Mouse (Mus musculus) stomach, embryonic 15.5 days (tissue): ENCODE measurements around the gene Grap. TPM values are rescaled to one million over a fixed set of nuclear protein-coding genes. Genes with fewer than 3 reads are reported as not detected.

Experiments used
- ATAC-seq: fragments of 200-750 bp; cut with Nextera tagmentation; 2 replicates; pipeline ENCODE4 v1.8.0; 2017; ENCODE audit warnings: low read depth, moderate number of reproducible peaks, moderate TSS enrichment; ENCODE audit not compliant: insufficient read depth, low FRiP score
- H3K27ac ChIP-seq: fragments of 300-500 bp; sonication (generic); 2 replicates; pipeline ENCODE4 v1.5.1; 2015; ENCODE audit warnings: mild to moderate bottlenecking, inconsistent platforms
- H3K27me3 ChIP-seq: fragments of 300-500 bp; sonication (generic); replicated peaks from 2 replicates; pipeline ENCODE4 v1.6.1; 2015; ENCODE audit warnings: inconsistent platforms
- H3K36me3 ChIP-seq: fragments of 300-500 bp; sonication (generic); 2 replicates; pipeline ENCODE4 v1.6.1; 2015; ENCODE audit warnings: inconsistent platforms
- H3K4me1 ChIP-seq: fragments of 300-500 bp; sonication (generic); 2 replicates; pipeline ENCODE4 v1.6.1; 2015; ENCODE audit warnings: inconsistent platforms
- H3K4me2 ChIP-seq: fragments of 300-500 bp; sonication (generic); 2 replicates; pipeline ENCODE4 v1.6.1; 2015; ENCODE audit warnings: mild to moderate bottlenecking, inconsistent platforms
- H3K4me3 ChIP-seq: fragments of 300-500 bp; sonication (generic); replicated peaks from 2 replicates; pipeline ENCODE4 v1.5.1; 2015; ENCODE audit warnings: inconsistent platforms
- H3K9ac ChIP-seq: fragments of 300-500 bp; sonication (generic); 2 replicates; pipeline ENCODE4 v1.6.1; 2015; ENCODE audit warnings: inconsistent platforms
- H3K9me3 ChIP-seq: fragments of 300-500 bp; sonication (generic); 2 replicates; pipeline ENCODE4 v1.6.1; 2016; ENCODE audit warnings: inconsistent platforms
- WGBS: fragments of 180-500 bp; shearing (Covaris S2); methylation state at CpG from one replicate; pipeline ENCODE4 v1.1.7; 2015; 5-methylcytosine and 5-hydroxymethylcytosine counted together
- polyA plus RNA-seq: library from polyadenylated mRNA; unstranded; fragments of >200 nt; fragmentation: Nextera tagmentation; extraction: Ambion mirVana; gene quantifications from 2 replicates; pipeline ENCODE4 v1.2.1, GENCODE M21; 2015

Gene Grap
- polyA plus RNA-seq, 1 experiment from 2014 or later, result 8.8 TPM

DNA sequence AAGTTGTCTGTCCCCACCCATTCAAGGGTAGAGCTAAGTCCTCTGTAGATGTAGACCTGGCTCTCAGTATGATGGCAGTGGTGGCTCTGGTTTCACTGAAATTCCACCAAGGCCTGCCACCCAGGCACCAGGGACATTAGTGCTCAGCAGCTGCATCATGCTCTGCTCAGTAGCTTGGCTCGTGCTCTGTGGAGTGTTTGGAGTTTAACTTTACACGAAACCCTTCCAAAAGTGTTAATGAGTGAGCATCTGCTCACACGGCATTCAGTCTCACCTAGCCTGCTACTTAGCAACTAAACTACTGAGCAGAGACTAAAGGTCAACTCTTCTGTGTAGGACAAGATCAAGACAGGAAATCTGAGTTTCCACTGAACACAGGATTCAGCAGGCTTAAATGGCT, 67.6 kb downstream of the Grap start, which contains the start of gene Slc5a10:
Slc5a10 (minus strand) TSS at position 191 of the 400 bp plus-strand sequence.
- WGBS, result 78% methylated on average over 3 of the region's 3 CpGs
- H3K4me3 ChIP-seq, result no peak within 1 kb of the TSS
- H3K4me1 ChIP-seq, result no peaks in the 10 kb centered on the region
- no peaks in the 10 kb centered on the region for H3K36me3 ChIP-seq
- H3K27me3 ChIP-seq, result no peaks in the 10 kb centered on the region
- H3K9ac ChIP-seq, result no peak within 1 kb of the TSS
- no peaks in the 10 kb centered on the region for H3K9me3 ChIP-seq
- ATAC-seq, result no peak
- no peak within 1 kb of the TSS for H3K27ac ChIP-seq
- no peak within 1 kb of the TSS for H3K4me2 ChIP-seq

DNA sequence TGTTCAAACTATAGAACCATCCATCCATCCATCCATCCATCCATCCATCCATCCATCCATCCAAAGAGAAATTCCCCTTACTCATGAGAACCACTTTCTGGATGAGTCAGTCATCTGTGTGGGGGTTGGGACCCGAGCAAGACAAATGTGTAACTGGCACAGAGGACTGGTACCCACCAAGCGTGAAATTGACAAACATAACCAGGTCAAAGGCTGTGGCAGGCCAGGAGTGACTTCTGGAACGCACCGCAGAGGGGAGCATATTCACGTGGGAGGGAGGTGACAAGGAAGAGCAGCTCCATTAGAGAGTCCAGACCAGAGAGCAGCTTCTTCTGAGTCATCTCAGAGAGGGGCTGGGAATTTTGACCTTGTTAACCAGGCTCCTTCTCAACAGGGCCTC, 69.0 kb downstream of the Grap start:
- H3K4me1 ChIP-seq, result no peaks in the 10 kb centered on the region
- H3K27ac ChIP-seq, result no peak overlapping the region
- H3K9me3 ChIP-seq, result no peaks in the 10 kb centered on the region
- no peaks in the 10 kb centered on the region for H3K36me3 ChIP-seq
- WGBS, result 76% methylated on average over 5 of the region's 5 CpGs
- H3K4me3 ChIP-seq, result no peak overlapping the region
- no peak overlapping the region for H3K9ac ChIP-seq
- no peaks in the 10 kb centered on the region for H3K27me3 ChIP-seq
- ATAC-seq, result no peak
- H3K4me2 ChIP-seq, result no peak overlapping the region

Other genes with a start within 250 kb of the Grap start
- 3.0 and 3.2 TPM in 2 replicates for gene Rnf112, start 199.1 kb upstream of the Grap start, polyA plus RNA-seq
- 316 and 323 TPM in 2 replicates for gene Mfap4, start 167.8 kb upstream of the Grap start, polyA plus RNA-seq
- gene Mapk7, start 158.9 kb upstream of the Grap start, polyA plus RNA-seq, result 47.1 and 50.8 TPM in 2 replicates
- gene B9d1, start 148.1 kb upstream of the Grap start, polyA plus RNA-seq, result 26.5 and 27.9 TPM in 2 replicates
- gene Epn2, start 73.6 kb upstream of the Grap start, polyA plus RNA-seq, result 19.7 and 22.5 TPM in 2 replicates
- 5.5 and 5.9 TPM in 2 replicates for gene Fam83g, start 30.8 kb downstream of the Grap start, polyA plus RNA-seq
- not detected in 2 replicates for gene Slc5a10, start 67.6 kb downstream of the Grap start, polyA plus RNA-seq
- gene Prpsap2, start 108.8 kb downstream of the Grap start, polyA plus RNA-seq, result 26.3 and 30.3 TPM in 2 replicates
- 10.7 and 12.0 TPM in 2 replicates for gene Ulk2, start 201.8 kb downstream of the Grap start, polyA plus RNA-seq